Mouse (Mus musculus): ENCODE data around the gene Fndc3b.
A peak's percentile ranks its signal among the peaks of the same experiment; 100 is the strongest.

The Fndc3b gene

DNA sequence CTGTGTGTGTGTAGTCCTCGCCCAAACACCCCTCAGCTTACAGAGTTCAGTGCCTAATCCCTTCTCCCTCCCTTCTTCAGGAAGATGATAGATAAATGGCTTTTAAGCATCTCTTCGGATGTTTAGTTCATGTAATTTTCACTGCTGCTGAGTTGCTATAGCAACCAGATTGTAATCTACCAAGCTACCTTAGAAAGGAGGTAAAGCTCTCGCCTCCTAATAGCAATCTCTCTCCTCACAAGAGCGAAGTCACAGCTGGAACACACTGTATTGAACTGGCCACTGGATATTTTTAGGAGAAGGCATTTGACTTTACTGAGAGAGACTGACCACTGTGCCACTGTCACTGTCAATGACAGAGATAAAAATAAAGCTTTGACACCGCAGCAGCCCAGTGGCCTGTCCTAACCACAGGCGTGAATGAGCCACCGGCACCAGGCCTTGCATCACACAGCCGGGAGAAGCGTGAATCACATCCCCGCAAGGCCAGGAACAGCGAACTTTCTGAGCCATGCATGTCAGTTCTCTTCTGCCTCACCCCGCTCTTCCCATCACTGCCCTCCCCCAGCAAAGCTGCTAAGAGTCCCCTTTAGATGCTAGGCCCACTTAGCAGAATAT is 86.0 kb downstream of the Fndc3b start:
- DNase-seq (ENCODE audit: low read depth, low spot score) = no peak

DNA sequence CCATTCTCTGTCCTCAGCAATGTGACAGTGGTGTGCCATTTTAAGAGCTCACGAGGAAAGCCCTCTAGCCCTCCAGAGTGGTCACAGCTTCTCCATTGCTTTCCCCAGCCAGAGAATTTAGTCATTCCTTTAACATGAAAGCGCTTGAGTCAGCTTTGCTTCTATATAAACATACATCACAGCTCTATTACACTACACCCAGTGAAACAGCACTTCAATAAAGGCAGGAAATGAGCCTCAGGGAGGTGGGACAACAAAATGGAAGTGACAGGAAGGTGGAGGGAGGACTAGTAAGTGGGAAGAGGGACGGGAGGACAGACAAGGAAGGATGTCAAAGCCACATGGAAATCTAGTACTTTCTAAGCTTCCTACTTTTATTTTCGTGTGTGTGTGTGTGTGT is 88.7 kb downstream of the Fndc3b start:
- no peak for DNase-seq (ENCODE audit: low read depth, low spot score)

DNA sequence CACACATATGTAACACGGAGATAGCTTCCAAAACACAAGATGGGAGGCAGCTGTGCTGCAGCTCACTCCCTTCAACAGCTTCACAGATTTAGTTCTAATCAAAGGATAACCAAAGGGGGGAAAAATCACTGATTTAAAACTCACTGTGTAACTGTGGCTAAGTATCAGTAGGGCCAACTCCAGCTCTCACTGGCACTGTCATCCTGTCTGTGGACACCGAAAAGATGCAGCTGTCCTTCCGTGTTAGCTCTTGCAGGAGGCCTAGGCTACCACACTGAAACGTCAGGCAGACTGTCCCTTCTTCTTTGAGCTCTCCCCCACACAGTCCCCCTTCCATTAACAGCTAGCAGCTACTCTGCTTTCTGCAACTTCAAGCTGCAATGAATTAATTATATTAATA is 89.9 kb downstream of the Fndc3b start:
- DNase-seq (ENCODE audit: low read depth, low spot score) = no peak

DNA sequence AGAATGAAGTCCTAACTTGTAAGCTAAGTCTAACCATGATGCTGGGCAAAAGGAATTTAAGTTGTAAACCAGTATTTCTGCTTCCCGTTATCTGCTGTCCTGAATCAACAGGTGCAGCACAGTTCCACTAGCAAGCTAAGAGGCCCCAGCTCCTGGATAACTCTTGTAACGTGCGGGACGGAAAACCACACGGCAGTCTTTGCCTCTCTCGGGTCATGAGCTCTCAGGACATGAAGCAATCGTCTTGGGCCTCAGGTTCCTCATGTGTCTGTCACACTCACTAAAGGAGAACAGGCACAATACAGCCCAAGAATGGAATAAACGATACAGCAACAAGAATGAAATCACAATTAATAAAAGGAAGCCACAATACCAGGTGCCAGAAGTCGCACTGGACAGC is 93.4 kb downstream of the Fndc3b start:
- no peak for DNase-seq (ENCODE audit: low read depth, low spot score)

DNA sequence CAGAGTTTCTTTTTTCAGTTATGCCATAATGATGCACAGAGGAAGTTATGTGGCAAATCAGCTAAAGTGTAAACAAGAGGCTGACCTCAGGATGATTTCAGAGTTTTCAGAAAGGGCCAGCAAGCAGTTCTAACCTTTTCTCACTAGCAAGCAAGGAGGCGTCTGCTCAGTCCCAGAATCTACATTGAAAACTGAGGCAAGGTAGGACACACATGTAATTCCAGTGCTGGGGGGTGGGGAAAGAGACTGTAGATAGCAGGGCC is 93.9 kb downstream of the Fndc3b start:
- DNase-seq (ENCODE audit: low read depth, low spot score) = no peak

DNA sequence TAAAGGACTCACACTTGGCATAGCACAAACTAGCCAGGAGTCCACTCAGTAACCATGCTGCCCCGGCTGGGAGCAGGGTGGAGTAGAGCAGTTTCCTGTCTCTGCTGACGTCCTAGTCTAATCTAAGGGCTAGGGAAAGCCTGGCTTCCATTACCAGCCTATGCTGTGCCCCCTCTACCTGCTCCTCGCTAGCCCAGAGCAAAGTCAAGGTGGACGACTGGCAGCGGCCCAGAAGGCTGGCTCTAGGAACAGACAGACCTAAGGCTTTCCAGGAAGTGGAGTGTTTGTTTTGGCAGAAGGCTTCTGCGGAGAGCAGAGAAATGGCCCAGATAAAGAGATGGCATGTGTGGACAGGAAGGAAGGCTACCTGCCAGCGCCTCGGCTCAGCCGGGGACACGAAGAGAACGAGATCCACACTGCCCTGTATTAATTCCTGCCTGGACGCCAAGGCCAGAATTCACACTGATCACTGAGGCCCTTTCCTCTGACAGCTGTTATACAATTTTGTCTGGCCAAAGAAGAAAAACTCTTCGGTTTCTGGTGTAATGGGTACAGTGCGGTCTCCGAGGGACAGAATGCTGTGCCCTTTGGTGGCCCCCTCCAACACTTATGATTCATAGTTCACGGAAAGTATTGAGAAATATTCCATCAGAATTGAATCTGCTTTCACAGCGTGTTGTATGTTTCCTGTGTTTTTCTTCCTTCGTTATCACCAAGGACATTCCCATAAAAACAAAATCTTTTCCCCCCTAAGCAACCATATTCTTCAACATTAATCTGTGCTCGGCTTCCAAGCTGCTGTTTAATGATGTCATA is 94.5 kb downstream of the Fndc3b start:
- DNase-seq (ENCODE audit: low read depth, low spot score) = no peak

DNA sequence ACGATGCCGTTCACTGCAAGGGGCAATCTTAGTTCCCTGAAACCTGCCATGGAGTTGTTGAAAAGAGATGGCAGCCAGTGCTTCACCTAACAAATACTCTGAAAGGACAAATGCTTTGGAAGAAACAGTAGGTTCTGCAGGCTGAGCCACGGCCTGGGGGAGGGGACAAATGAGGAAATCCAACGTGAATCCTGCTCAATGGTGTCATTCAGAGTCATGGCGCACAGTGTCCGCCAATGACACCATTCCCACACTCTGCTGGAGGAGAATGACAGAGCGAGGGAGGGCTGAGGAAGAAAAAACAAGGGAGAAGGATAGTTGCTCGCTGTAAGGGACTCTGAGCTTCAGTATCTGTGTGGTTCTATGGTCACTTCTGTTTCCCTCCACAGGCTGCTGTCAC is 95.6 kb downstream of the Fndc3b start:
- DNase-seq (ENCODE audit: low read depth, low spot score) = no peak

DNA sequence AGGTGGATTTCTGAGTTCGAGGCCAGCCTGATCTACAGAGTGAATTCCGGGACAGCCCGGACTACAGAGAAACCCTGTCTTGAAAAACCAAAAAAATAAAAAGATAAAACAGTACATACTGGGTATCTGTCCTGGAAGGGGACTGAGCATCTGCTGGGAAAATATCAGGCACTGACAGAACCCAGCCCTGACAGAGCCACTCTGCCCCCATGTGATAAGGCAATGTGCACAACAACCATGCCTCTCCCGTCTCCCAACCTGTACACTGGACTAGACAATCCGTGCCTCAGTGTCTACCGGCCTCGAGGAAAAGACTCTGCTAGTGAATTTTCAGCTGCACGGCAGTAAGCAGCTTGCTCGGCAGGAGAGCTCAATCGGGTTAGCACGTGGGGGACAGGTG is 97.3 kb downstream of the Fndc3b start:
- no peak for DNase-seq (ENCODE audit: low read depth, low spot score)

DNA sequence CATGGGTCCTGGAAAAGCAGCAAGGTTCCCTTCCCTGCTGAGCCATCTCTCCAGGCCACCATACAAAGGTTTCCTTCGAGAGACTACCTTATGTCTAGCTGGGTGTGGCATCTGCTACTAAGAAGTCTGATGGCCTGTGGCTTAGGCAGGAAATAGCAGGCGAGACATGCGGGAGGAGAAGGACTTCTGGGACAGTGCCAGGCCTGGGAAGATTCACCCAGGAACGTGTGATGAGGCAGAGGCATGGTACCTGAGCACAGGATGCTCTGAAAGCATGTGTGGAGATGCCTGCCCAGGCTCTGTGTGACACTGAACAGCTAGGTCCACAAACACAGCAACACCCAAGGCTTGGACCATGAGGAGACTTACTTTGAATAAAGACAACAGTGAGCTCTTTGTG is 98.1 kb downstream of the Fndc3b start:
- no peak for DNase-seq (ENCODE audit: low read depth, low spot score)

DNA sequence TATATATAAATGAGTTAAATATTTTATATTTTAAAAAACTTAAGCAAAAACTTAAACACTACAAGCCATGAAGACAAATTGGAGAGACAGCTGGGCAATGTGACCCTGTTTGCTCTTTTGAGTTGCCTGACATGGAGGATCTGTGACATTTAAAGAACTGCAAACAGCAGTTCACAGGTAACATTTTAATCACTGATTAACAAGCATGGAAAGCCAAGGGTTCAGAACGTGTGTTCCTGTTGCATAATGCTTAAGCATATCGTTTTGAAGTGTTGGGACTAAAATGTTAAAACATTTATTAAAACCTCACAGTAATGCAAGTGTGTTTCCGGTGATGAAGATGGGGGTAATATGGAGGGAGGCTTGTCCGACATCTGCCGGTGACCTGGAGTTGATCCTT is 99.1 kb downstream of the Fndc3b start:
- no peak for DNase-seq (ENCODE audit: low read depth, low spot score)

DNA sequence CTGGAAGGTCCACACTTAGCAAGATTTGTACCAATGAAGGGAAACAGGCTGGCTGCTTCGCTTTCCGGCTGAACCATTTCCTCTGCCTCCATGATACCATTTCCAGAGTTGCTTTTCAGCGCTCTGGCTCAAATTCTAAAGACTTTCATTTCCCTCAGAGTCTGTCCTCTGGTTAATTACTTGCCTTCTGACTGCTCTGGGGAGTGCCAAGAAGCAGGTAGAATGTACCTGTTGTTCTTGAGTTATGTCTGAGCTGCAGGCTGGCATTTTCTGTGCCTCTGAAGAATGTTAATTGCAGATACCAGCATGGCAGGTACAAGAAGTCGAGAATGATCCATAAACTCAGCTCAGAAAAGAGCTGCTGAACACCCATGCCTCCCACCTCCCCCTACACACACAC is 100.6 kb downstream of the Fndc3b start:
- no peak for DNase-seq (ENCODE audit: low read depth, low spot score)

DNA sequence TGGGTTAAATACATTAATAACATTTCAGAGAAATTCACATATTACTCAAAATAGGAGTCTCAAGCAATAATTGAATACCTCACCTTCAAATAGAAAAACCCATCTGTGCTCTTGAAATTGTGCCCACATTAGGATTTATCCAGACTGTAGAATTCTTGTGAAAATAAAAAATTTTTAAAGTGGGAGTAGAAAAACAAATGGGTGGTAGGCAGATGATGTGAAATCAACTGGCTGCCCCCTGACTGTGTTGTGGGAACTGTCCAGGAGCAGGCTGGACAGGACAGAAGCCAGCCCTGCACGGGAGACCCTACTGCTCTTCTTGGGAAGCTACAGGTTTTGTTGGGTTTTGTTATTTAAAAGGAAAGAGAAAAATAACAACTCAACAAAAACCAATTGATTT is 101.0 kb downstream of the Fndc3b start:
- no peak for DNase-seq (ENCODE audit: low read depth, low spot score)

DNA sequence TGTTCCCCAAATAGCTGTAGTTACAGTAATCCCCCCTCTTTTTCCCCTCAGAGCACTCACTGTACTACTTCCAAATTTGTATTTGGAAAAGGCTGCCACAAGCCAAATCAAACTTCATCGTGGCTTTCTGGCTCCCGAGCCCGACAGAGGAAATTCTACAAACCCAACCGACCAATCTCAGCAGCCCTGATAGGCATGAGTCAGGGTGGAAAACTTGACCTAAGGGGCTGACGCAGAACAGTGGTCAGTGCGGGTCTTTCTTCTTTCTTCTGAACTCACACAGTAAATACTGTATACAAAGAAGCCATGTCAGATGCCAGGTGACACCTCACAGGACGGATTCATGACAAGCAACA is 103.3 kb downstream of the Fndc3b start:
- no peak for DNase-seq (ENCODE audit: low read depth, low spot score)

DNA sequence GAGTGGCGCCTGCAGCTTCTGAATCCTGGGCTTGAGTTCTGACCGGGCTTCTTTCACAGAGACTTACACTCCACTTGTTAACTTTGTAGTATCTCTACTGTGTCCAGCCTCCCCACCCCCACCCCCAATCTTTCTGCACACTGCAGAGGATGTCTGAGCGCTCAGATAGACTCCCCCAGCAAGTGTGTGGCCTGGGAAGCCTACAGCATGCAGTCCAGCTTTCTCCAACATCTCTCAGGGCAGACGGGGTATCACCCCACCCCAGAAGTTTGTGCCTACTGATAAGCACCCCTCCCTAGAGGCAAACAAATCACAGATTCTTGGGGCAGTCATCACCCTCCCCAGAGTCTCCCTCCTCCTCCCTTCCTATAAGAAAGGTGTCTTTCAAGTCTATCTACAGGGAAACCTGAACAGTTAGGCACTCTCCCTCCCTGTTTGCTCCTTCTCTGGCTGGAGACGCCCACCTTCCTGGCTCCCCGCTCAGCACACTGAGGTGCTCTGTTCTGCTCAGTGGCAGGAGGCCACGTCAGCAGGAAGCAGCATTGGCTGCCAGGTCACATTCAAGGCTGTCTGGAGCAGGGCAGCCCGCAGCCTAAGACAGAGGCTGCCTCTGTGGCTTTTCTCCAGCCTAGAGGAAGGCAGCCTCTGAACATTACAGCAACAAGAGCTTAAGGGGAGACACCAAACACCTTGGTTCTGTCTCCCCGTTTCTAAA is 103.9 kb downstream of the Fndc3b start:
- peak; percentile 30 for DNase-seq (ENCODE audit: low read depth, low spot score)

DNA sequence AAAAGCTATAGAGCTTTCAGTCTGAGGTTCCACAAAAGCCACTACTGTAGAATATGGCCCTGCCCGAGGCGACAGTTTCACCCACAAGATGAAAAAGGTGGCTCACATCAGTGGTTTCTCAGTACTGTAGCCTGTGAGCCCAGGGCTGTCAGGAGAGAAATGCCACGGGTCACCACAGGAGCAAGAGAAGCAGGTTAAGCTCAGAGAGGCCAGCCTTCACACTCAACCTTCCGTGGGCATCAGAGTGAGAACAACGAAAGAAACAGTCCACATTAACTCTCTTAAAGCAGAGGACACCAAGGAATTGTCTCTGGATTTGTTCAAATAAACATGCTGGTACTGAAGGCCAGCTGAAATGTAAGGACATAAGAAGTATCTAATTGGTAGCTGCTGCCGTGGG is 104.5 kb downstream of the Fndc3b start:
- no peak for DNase-seq (ENCODE audit: low read depth, low spot score)

DNA sequence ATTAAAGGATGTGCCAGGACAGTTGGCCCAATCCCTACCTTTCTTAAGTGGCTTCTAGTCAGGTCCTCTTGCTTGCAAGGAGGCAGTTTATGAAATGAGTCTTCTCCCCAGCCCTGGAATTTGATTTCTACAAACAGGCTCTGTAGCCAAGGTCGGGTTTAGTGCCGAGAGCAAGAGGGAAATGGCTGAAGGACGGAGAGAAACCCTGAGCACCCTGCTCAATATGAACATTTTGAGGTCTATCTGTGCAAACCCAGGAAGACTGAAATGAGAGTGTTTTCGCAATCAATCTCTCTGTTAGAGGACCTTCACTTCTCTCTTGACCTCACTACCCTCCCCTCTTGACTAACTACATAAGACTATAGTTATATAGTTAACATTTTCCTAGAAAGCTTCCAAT is 105.5 kb downstream of the Fndc3b start:
- no peak for DNase-seq (ENCODE audit: low read depth, low spot score)

DNA sequence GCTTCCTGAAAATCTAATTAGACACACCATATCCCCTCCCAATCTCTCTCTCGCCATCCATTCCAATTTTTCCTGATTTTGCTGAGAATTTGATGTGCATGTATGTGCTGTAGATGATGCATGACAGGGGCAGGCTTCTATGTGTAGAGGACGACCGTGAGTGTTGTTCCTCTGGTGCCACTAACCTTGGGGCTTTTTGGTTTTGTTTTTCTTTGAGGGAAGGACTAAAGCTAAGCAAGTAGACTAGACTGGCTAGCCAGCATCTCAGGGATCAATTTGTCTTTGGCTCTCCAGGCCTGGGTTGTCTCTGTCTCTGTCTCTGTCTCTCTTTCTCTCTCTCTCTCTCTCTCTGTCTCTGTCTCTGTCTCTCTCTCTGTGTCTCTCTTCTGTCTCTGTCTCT is 106.0 kb downstream of the Fndc3b start:
- no peak for DNase-seq (ENCODE audit: low read depth, low spot score)

DNA sequence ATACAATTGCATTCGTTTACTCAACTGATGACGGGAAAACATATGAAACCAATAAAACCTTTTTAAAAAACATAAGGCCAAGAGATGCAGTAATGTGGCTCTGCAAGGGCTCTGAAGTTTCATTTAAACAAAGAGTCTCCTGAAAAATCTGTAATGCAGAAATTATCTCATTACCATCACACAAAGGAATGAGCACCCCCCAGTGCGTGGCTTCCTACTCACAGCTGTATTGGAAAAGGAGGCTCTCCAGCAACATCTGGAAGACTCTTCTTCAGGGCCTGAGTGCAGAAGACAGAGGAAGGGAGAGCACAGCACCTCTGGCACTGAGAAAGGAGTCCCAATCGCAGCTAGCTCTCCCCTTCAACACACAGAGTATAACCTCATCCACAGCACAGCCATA is 106.5 kb downstream of the Fndc3b start:
- no peak for DNase-seq (ENCODE audit: low read depth, low spot score)

DNA sequence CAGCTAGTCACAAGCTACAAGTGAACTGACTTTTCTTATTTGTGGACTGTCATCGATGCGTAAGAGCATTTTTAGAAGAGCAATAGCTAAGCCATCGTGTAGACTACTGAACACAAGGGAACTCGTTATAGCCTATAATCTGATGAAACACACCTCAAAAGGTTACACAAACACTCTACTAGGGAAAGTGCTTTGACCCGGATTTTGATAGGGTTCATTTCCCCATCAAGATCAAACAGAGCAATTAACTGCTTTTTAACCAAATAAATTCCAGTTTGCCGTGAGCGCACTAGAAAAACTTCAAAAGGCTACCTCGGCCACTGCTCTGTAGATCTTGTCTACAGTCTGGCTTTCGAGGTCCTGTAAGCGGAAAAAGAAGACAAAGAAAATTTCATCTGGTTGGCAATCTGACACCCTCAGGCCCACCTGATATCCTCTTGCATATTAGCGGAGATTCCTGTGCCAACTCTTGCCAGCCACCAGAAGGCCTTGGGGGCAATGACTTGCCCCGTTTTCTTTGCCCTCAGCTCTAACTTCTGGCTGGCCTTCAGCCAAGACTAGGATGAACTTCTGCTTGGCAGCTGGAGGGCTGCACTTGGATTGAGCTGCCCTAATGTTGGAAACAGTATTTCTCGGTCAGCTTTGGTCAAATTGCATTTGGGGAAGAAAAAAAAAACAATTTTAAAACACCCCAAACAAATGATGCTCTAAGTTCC is 107.0 kb downstream of the Fndc3b start:
- DNase-seq (ENCODE audit: low read depth, low spot score) = no peak

DNA sequence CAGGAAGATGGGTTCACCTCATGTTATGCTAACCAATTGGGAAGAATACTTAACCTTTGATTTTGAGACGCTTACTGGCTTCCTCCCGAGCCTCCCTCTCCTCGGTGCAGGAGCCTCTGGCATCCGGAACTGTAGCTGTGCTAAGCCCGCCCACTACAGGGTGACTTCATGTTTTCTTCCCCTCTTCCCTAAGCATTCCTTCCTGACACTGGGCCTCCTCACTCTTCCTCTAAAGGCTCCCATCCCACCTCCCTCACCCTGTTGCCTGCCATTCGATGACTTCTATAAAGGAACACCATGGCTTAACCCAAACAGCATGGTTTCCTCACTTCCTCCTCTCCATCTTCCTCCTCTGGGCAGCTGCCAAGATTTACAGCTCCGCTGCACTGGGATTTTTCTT is 110.5 kb downstream of the Fndc3b start:
- DNase-seq (ENCODE audit: low read depth, low spot score) = no peak

DNA sequence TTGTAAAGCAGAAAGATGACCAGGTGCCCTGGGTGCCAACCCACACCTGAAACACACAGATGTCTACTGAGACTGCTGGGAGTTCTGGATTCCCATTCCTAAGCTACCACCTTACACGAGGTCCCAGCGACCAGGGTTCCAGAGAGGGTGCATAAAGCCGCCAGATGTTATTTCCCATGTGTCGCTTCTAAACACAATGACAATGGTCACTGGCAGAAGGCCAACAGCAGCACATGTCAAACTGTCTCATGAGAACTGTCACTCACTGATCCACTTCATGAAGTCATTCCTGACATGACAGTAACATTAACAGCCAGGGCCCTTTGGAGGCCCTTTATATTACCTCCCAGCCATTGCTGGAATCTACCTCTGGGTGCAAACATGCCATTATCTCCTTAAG is 110.9 kb downstream of the Fndc3b start:
- no peak for DNase-seq (ENCODE audit: low read depth, low spot score)
